Mouse (Mus musculus): ENCODE measurements at regions not wholly inside any gene's neighbourhood (a gene's known extent, or its start where the extent isn't known, plus 50 kb on each side); places are given as distances from the start of the nearest gene placed in this dataset.

DNA sequence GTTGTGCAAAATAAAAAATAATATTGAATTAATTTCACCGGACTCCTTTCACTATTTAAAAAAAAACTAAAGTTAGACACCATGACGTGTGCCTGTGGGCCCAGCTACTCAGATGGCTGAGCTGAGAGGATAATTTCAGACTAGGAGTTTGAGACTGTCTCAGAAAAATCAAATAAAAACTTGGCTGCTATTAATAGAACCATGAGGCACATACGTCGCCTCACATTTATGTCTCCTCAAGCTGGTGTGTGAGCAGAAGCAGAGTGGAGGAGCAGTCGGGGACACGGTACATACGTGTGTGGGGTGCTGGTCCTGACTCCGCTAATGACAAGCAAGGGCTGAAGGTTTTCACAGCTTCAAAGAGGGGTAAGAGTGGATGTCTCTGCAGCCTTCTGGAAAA, 52.8 kb upstream of the Dmrtb1 start:
- no peaks in the 10 kb centered on the region for H3K36me3 ChIP-seq (ENCODE audit: control insufficient read depth, insufficient read depth)
- H3K4me2 ChIP-seq (ENCODE audit: low read length) = no peak overlapping the region
- no peak overlapping the region for H3K4me3 ChIP-seq (replicated peaks; ENCODE audit: low read length)
- 82% methylated on average over 8 of the region's 8 CpGs for WGBS
- H3K9me3 ChIP-seq (ENCODE audit: control insufficient read depth, low read length) = no peaks in the 10 kb centered on the region
- H3K27me3 ChIP-seq (replicated peaks; ENCODE audit: control insufficient read depth, insufficient read depth, low read length) = no peaks in the 10 kb centered on the region
- H3K9ac ChIP-seq (replicated peaks; ENCODE audit: low read depth, low read length) = no peak overlapping the region
- ATAC-seq = no peak
- H3K4me1 ChIP-seq (replicated peaks; ENCODE audit: control insufficient read depth, insufficient read depth, low read length) = peaks cover 26% of the 10 kb centered on the region
- H3K27ac ChIP-seq (ENCODE audit: low read length) = no peak overlapping the region

DNA sequence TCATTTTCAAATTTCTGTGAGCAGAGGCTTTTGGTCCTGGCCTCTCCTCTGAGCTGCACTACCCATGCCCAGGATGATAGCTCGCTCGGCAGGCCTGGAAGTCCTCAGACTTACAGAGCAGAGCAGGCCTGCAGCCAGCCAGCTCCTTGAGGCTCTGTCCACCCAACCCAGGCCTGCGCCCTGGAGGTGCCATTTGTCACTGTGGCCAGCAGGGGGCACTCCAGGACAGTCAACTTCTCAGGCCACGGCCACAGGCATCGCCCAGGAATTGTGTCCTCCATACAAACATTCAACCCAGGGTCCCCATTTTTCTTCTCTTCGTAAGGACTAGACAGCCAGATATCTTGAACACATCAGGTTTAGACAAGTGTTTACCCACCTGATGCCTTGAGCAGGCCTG, 53.9 kb upstream of the Dmrtb1 start:
- Histone ChIP-seq H3K4me2 (ENCODE audit: low read length) (no peak overlapping the region), H3K9me3 (ENCODE audit: control insufficient read depth, low read length) (no peaks in the 10 kb centered on the region), H3K9ac (replicated peaks; ENCODE audit: low read depth, low read length) (no peak overlapping the region), H3K27me3 (replicated peaks; ENCODE audit: control insufficient read depth, insufficient read depth, low read length) (no peaks in the 10 kb centered on the region), H3K27ac (ENCODE audit: low read length) (no peak overlapping the region), H3K36me3 (ENCODE audit: control insufficient read depth, insufficient read depth) (no peaks in the 10 kb centered on the region), H3K4me3 (replicated peaks; ENCODE audit: low read length) (no peak overlapping the region), H3K4me1 (replicated peaks; ENCODE audit: control insufficient read depth, insufficient read depth, low read length) (peaks cover 28% of the 10 kb centered on the region)
- ATAC-seq = peak; percentile 71
- 5% methylated on average over 6 of the region's 6 CpGs for WGBS

DNA sequence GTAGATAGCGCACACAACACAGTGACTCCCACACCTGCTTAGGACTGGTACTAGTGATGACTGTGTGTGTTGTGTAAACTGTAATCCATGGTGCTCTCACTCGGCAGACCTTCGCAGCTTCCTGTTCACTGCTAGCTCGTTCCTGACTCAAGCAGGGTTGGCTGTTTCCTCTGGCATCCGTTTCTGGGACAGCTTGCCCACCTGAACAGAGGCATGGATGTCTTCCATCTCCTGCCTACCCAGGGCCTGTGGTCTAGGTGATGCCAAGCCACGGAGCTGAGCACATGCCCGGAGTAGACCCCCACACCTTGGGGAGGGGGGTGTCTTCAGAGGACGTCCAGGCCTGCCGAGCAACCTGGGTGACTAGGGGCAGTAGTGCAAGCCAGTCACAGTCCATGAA, 54.7 kb upstream of the Dmrtb1 start:
- no peaks in the 10 kb centered on the region for H3K27me3 ChIP-seq (replicated peaks; ENCODE audit: control insufficient read depth, insufficient read depth, low read length)
- H3K9me3 ChIP-seq (ENCODE audit: control insufficient read depth, low read length) = no peaks in the 10 kb centered on the region
- peak overlapping the region; percentile 46; the same call in 1 of the 2 replicates for H3K27ac ChIP-seq (ENCODE audit: low read length)
- H3K9ac ChIP-seq (replicated peaks; ENCODE audit: low read depth, low read length) = no peak overlapping the region
- H3K4me1 ChIP-seq (replicated peaks; ENCODE audit: control insufficient read depth, insufficient read depth, low read length) = peaks cover 35% of the 10 kb centered on the region
- H3K36me3 ChIP-seq (ENCODE audit: control insufficient read depth, insufficient read depth) = no peaks in the 10 kb centered on the region
- no peak for ATAC-seq
- 72% methylated on average over 9 of the region's 9 CpGs for WGBS
- no peak overlapping the region for H3K4me2 ChIP-seq (ENCODE audit: low read length)
- no peak overlapping the region for H3K4me3 ChIP-seq (replicated peaks; ENCODE audit: low read length)

GRCm38 (mm10) chr4:107739789-107740405, 55.9 kb upstream of the Dmrtb1 start:
- no peaks in the 10 kb centered on the region for H3K9me3 ChIP-seq (ENCODE audit: control insufficient read depth, low read length)
- H3K27me3 ChIP-seq (replicated peaks; ENCODE audit: control insufficient read depth, insufficient read depth, low read length) = no peaks in the 10 kb centered on the region
- 27% methylated on average over 6 of the region's 6 CpGs for WGBS
- peak; percentile 63 for ATAC-seq
- H3K27ac ChIP-seq (ENCODE audit: low read length) = peak overlapping the region; percentile 73
- no peak overlapping the region for H3K4me2 ChIP-seq (ENCODE audit: low read length)
- H3K4me1 ChIP-seq (replicated peaks; ENCODE audit: control insufficient read depth, insufficient read depth, low read length) = peaks cover 38% of the 10 kb centered on the region
- H3K9ac ChIP-seq (replicated peaks; ENCODE audit: low read depth, low read length) = 0 out of 2 replicates have a peak overlapping the region, but pooled peaks have one; percentile 9
- no peaks in the 10 kb centered on the region for H3K36me3 ChIP-seq (ENCODE audit: control insufficient read depth, insufficient read depth)
- no peak overlapping the region for H3K4me3 ChIP-seq (replicated peaks; ENCODE audit: low read length)

GRCm38 (mm10) chr4:107743646-107744045, 58.4 kb upstream of the Lrp8 start:
- no peak overlapping the region for H3K4me2 ChIP-seq (ENCODE audit: low read length)
- H3K4me3 ChIP-seq (replicated peaks; ENCODE audit: low read length) = no peak overlapping the region
- H3K36me3 ChIP-seq (ENCODE audit: control insufficient read depth, insufficient read depth) = no peaks in the 10 kb centered on the region
- no peak overlapping the region for H3K27ac ChIP-seq (ENCODE audit: low read length)
- H3K27me3 ChIP-seq (replicated peaks; ENCODE audit: control insufficient read depth, insufficient read depth, low read length) = no peaks in the 10 kb centered on the region
- 48% methylated on average over 2 of the region's 2 CpGs for WGBS
- H3K9me3 ChIP-seq (ENCODE audit: control insufficient read depth, low read length) = no peaks in the 10 kb centered on the region
- ATAC-seq = no peak
- H3K4me1 ChIP-seq (replicated peaks; ENCODE audit: control insufficient read depth, insufficient read depth, low read length) = peaks cover 45% of the 10 kb centered on the region
- no peak overlapping the region for H3K9ac ChIP-seq (replicated peaks; ENCODE audit: low read depth, low read length)

- H3K4me2 ChIP-seq (ENCODE audit: low read length) = no peak overlapping the region
Observed at GRCm38 (mm10) chr4:107746366-107746765, 55.7 kb upstream of the Lrp8 start.

DNA sequence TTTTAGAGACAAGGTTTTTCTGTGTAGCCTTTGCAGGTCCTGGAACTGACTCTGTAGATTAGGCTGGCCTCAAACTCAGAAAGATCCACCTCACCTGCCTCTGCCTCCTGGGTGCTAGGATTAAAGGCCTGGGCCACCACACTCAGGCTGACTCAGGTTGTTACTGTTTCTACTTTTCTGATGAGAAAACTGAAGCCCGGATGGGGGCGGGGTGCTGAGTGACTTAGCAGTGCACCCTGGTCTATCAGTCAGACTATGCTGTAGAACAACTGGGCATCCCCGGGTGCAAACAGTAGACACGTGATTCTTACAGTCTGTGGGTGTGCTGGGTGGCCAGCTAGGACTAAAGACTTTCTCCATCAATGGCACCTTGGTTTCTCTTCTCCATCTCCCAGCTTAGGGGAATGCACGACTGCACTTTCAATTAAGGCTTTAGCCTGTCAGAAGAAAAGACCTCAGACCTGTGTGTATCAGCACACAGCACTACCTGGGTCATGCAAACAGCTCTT, 55.1 kb upstream of the Lrp8 start:
- no peaks in the 10 kb centered on the region for H3K36me3 ChIP-seq (ENCODE audit: control insufficient read depth, insufficient read depth)
- 81% methylated on average over 5 of the region's 5 CpGs for WGBS

More at GRCm38 (mm10) chr4:107746366-107746765, 55.7 kb upstream of the Lrp8 start:
- Histone ChIP-seq H3K27me3 (replicated peaks; ENCODE audit: control insufficient read depth, insufficient read depth, low read length) (no peaks in the 10 kb centered on the region), H3K27ac (ENCODE audit: low read length) (no peak overlapping the region), H3K9ac (replicated peaks; ENCODE audit: low read depth, low read length) (no peak overlapping the region), H3K4me1 (replicated peaks; ENCODE audit: control insufficient read depth, insufficient read depth, low read length) (peaks cover 30% of the 10 kb centered on the region), H3K4me3 (replicated peaks; ENCODE audit: low read length) (no peak overlapping the region), H3K36me3 (ENCODE audit: control insufficient read depth, insufficient read depth) (no peaks in the 10 kb centered on the region), H3K9me3 (ENCODE audit: control insufficient read depth, low read length) (no peaks in the 10 kb centered on the region)
- ATAC-seq = no peak
- WGBS = 77% methylated on average over 3 of the region's 3 CpGs

GRCm38 (mm10) chr4:107747454-107747853, 54.6 kb upstream of the Lrp8 start:
- peaks cover 29% of the 10 kb centered on the region for H3K4me1 ChIP-seq (replicated peaks; ENCODE audit: control insufficient read depth, insufficient read depth, low read length)
- H3K4me2 ChIP-seq (ENCODE audit: low read length) = no peak overlapping the region
- no peaks in the 10 kb centered on the region for H3K36me3 ChIP-seq (ENCODE audit: control insufficient read depth, insufficient read depth)
- no peaks in the 10 kb centered on the region for H3K9me3 ChIP-seq (ENCODE audit: control insufficient read depth, low read length)
- no peak overlapping the region for H3K27ac ChIP-seq (ENCODE audit: low read length)
- no peak overlapping the region for H3K9ac ChIP-seq (replicated peaks; ENCODE audit: low read depth, low read length)
- no peaks in the 10 kb centered on the region for H3K27me3 ChIP-seq (replicated peaks; ENCODE audit: control insufficient read depth, insufficient read depth, low read length)
- no peak overlapping the region for H3K4me3 ChIP-seq (replicated peaks; ENCODE audit: low read length)
- ATAC-seq = no peak
- 90% methylated on average over 9 of the region's 9 CpGs for WGBS

More for the DNA sequence above, 55.1 kb upstream of the Lrp8 start:
- no peak overlapping the region for H3K4me2 ChIP-seq (ENCODE audit: low read length)
- no peak overlapping the region for H3K9ac ChIP-seq (replicated peaks; ENCODE audit: low read depth, low read length)
- H3K4me1 ChIP-seq (replicated peaks; ENCODE audit: control insufficient read depth, insufficient read depth, low read length) = peaks cover 29% of the 10 kb centered on the region
- ATAC-seq = no peak
- no peak overlapping the region for H3K4me3 ChIP-seq (replicated peaks; ENCODE audit: low read length)
- H3K9me3 ChIP-seq (ENCODE audit: control insufficient read depth, low read length) = no peaks in the 10 kb centered on the region
- H3K27me3 ChIP-seq (replicated peaks; ENCODE audit: control insufficient read depth, insufficient read depth, low read length) = no peaks in the 10 kb centered on the region
- no peak overlapping the region for H3K27ac ChIP-seq (ENCODE audit: low read length)

GRCm38 (mm10) chr4:107747907-107748628, 54.0 kb upstream of the Lrp8 start:
- Histone ChIP-seq H3K4me1 (replicated peaks; ENCODE audit: control insufficient read depth, insufficient read depth, low read length) (peaks cover 26% of the 10 kb centered on the region), H3K4me3 (replicated peaks; ENCODE audit: low read length) (no peak overlapping the region), H3K27me3 (replicated peaks; ENCODE audit: control insufficient read depth, insufficient read depth, low read length) (no peaks in the 10 kb centered on the region), H3K36me3 (ENCODE audit: control insufficient read depth, insufficient read depth) (no peaks in the 10 kb centered on the region), H3K27ac (ENCODE audit: low read length) (no peak overlapping the region), H3K4me2 (ENCODE audit: low read length) (no peak overlapping the region), H3K9me3 (ENCODE audit: control insufficient read depth, low read length) (no peaks in the 10 kb centered on the region), H3K9ac (replicated peaks; ENCODE audit: low read depth, low read length) (no peak overlapping the region)
- 77% methylated on average over 13 of the region's 13 CpGs for WGBS
- no peak for ATAC-seq

Measured in forebrain, embryonic 16.5 days (tissue).